Mouse (Mus musculus) liver, embryonic 15.5 days (tissue): Measurements from ENCODE around the gene Wdfy2. TPM values are rescaled to one million over a fixed set of nuclear protein-coding genes. Genes with fewer than 3 reads are reported as not detected.

Experiments used
- ATAC-seq: fragments of 200-750 bp; cut with Nextera tagmentation; 2 replicates; pipeline ENCODE4 v1.8.0; 2017; ENCODE audit warnings: moderate number of reproducible peaks, mild to moderate bottlenecking, moderate library complexity; ENCODE audit not compliant: insufficient read depth
- H3K27ac ChIP-seq: fragments of 300-500 bp; sonication (generic); replicated peaks from 2 replicates; pipeline ENCODE4 v1.5.1; 2015; ENCODE audit warnings: mild to moderate bottlenecking, inconsistent platforms
- H3K27me3 ChIP-seq: fragments of 300-500 bp; sonication (generic); 2 replicates; pipeline ENCODE4 v1.6.1; 2015; ENCODE audit warnings: mild to moderate bottlenecking, inconsistent platforms
- H3K36me3 ChIP-seq: fragments of 300-500 bp; sonication (generic); replicated peaks from 2 replicates; pipeline ENCODE4 v1.6.1; 2015; ENCODE audit warnings: moderate library complexity, mild to moderate bottlenecking, inconsistent platforms
- H3K4me1 ChIP-seq: fragments of 300-500 bp; sonication (generic); replicated peaks from 2 replicates; pipeline ENCODE4 v1.6.1; 2015; ENCODE audit warnings: inconsistent platforms
- H3K4me2 ChIP-seq: fragments of 300-500 bp; sonication (generic); 2 replicates; pipeline ENCODE4 v1.6.1; 2015; ENCODE audit warnings: moderate library complexity, mild to moderate bottlenecking, inconsistent platforms
- H3K4me3 ChIP-seq: fragments of 300-500 bp; sonication (generic); replicated peaks from 2 replicates; pipeline ENCODE4 v1.5.1; 2015; ENCODE audit warnings: mild to moderate bottlenecking, inconsistent platforms
- H3K9ac ChIP-seq: fragments of 300-500 bp; sonication (generic); 2 replicates; pipeline ENCODE4 v1.6.1; 2015; ENCODE audit warnings: moderate library complexity, mild to moderate bottlenecking, inconsistent platforms
- H3K9me3 ChIP-seq: fragments of 300-500 bp; sonication (generic); replicated peaks from 2 replicates; pipeline ENCODE4 v1.6.1; 2016; ENCODE audit warnings: inconsistent platforms
- WGBS: fragments of 180-500 bp; shearing (Covaris S2); methylation state at CpG from one replicate; pipeline ENCODE4 v1.1.7; 2015; ENCODE audit warnings: mixed read lengths; ENCODE audit not compliant: insufficient replicate concordance; 5-methylcytosine and 5-hydroxymethylcytosine counted together
- polyA plus RNA-seq: library from polyadenylated mRNA; unstranded; fragments of >200 nt; fragmentation: Nextera tagmentation; extraction: Ambion mirVana; gene quantifications from 2 replicates; pipeline ENCODE4 v1.2.1, GENCODE M21; 2015

The Wdfy2 gene
- polyA plus RNA-seq: 2.6 and 2.7 TPM in 2 replicates

GRCm38 (mm10) chr14:62837641-62838252 lies at the start of gene Wdfy2:
Wdfy2 (plus strand) TSS chr14:62837678.
- peaks cover 22% of the 10 kb centered on the region for H3K4me1 ChIP-seq
- WGBS: under 1% methylated on average over 48 of the region's 49 CpGs

GRCm38 (mm10) chr14:62789282-62789681 lies 48.2 kb upstream of the Wdfy2 start:
- H3K9ac ChIP-seq: no peak overlapping the region
- H3K27ac ChIP-seq: no peak overlapping the region
- peaks cover 3% of the 10 kb centered on the region; the same call in 1 of the 2 replicates for H3K27me3 ChIP-seq
- H3K9me3 ChIP-seq: no peaks in the 10 kb centered on the region
- ATAC-seq: no peak
- no peaks in the 10 kb centered on the region for H3K4me1 ChIP-seq
- no peak overlapping the region for H3K4me2 ChIP-seq
- 19% methylated on average over 4 of the region's 4 CpGs for WGBS
- H3K36me3 ChIP-seq: no peaks in the 10 kb centered on the region
- H3K4me3 ChIP-seq: no peak overlapping the region

More at GRCm38 (mm10) chr14:62837641-62838252, at the start of gene Wdfy2:
- H3K36me3 ChIP-seq: no peaks in the 10 kb centered on the region
- no peaks in the 10 kb centered on the region for H3K9me3 ChIP-seq
- peak within 1 kb of the TSS; percentile 80 for H3K27ac ChIP-seq
- peak within 1 kb of the TSS; percentile 93 for H3K4me2 ChIP-seq
- ATAC-seq: peak; percentile 13
- H3K9ac ChIP-seq: peak within 1 kb of the TSS; percentile 72
- peak within 1 kb of the TSS; percentile 80 for H3K4me3 ChIP-seq
- peaks cover 12% of the 10 kb centered on the region for H3K27me3 ChIP-seq

GRCm38 (mm10) chr14:62795719-62796118 lies 41.8 kb upstream of the Wdfy2 start:
- Histone ChIP-seq H3K9me3 (no peaks in the 10 kb centered on the region), H3K9ac (no peak overlapping the region), H3K4me3 (no peak overlapping the region), H3K27me3 (peaks cover 12% of the 10 kb centered on the region; the same call in 1 of the 2 replicates), H3K4me2 (no peak overlapping the region), H3K27ac (no peak overlapping the region), H3K36me3 (no peaks in the 10 kb centered on the region), H3K4me1 (no peaks in the 10 kb centered on the region)
- ATAC-seq: no peak
- 31% methylated on average over 7 of the region's 7 CpGs for WGBS

GRCm38 (mm10) chr14:62798608-62799101 lies 38.8 kb upstream of the Wdfy2 start:
- 14% methylated on average over 4 of the region's 4 CpGs for WGBS
- ATAC-seq: no peak
- H3K9ac ChIP-seq: no peak overlapping the region

GRCm38 (mm10) chr14:62800791-62801190 lies 36.7 kb upstream of the Wdfy2 start:
- no peak overlapping the region for H3K9ac ChIP-seq
- H3K9me3 ChIP-seq: no peaks in the 10 kb centered on the region
- no peak overlapping the region for H3K4me2 ChIP-seq
- H3K4me3 ChIP-seq: no peak overlapping the region
- no peaks in the 10 kb centered on the region for H3K36me3 ChIP-seq
- no peaks in the 10 kb centered on the region for H3K4me1 ChIP-seq
- no peak overlapping the region for H3K27ac ChIP-seq
- H3K27me3 ChIP-seq: peaks cover 14% of the 10 kb centered on the region; the same call in 1 of the 2 replicates
- no peak for ATAC-seq
- WGBS: 63% methylated on average over 3 of the region's 3 CpGs

More at GRCm38 (mm10) chr14:62798608-62799101, 38.8 kb upstream of the Wdfy2 start:
- Histone ChIP-seq H3K27me3 (peaks cover 14% of the 10 kb centered on the region; the same call in 1 of the 2 replicates), H3K4me1 (no peaks in the 10 kb centered on the region), H3K4me3 (no peak overlapping the region), H3K27ac (no peak overlapping the region), H3K9me3 (no peaks in the 10 kb centered on the region), H3K4me2 (no peak overlapping the region), H3K36me3 (no peaks in the 10 kb centered on the region)

GRCm38 (mm10) chr14:62803204-62803603 lies 34.3 kb upstream of the Wdfy2 start:
- no peaks in the 10 kb centered on the region for H3K9me3 ChIP-seq
- no peak for ATAC-seq
- H3K27ac ChIP-seq: no peak overlapping the region
- H3K9ac ChIP-seq: no peak overlapping the region
- no peaks in the 10 kb centered on the region for H3K36me3 ChIP-seq
- no peak overlapping the region for H3K4me3 ChIP-seq
- WGBS: 67% methylated on average over 5 of the region's 5 CpGs
- H3K4me1 ChIP-seq: no peaks in the 10 kb centered on the region
- no peak overlapping the region for H3K4me2 ChIP-seq
- H3K27me3 ChIP-seq: peaks cover 7% of the 10 kb centered on the region; the same call in 1 of the 2 replicates

- 58% methylated on average over 3 of the region's 3 CpGs for WGBS
- no peak overlapping the region for H3K4me3 ChIP-seq
- no peak for ATAC-seq
- no peaks in the 10 kb centered on the region for H3K36me3 ChIP-seq
- no peak overlapping the region for H3K27ac ChIP-seq
- H3K4me1 ChIP-seq: no peaks in the 10 kb centered on the region
- peaks cover 3% of the 10 kb centered on the region; the same call in 1 of the 2 replicates for H3K27me3 ChIP-seq
- no peak overlapping the region for H3K9ac ChIP-seq
- no peak overlapping the region for H3K4me2 ChIP-seq
- H3K9me3 ChIP-seq: no peaks in the 10 kb centered on the region
Measured at GRCm38 (mm10) chr14:62806921-62807320, 30.6 kb upstream of the Wdfy2 start.

GRCm38 (mm10) chr14:62808661-62809523 lies 28.6 kb upstream of the Wdfy2 start:
- WGBS: 42% methylated on average over 7 of the region's 7 CpGs
- Histone ChIP-seq H3K4me2 (no peak overlapping the region), H3K27ac (no peak overlapping the region), H3K9ac (no peak overlapping the region), H3K9me3 (no peaks in the 10 kb centered on the region), H3K27me3 (no peaks in the 10 kb centered on the region), H3K4me1 (no peaks in the 10 kb centered on the region), H3K4me3 (no peak overlapping the region), H3K36me3 (no peaks in the 10 kb centered on the region)
- ATAC-seq: no peak

- no peak for ATAC-seq
- Histone ChIP-seq H3K36me3 (no peaks in the 10 kb centered on the region), H3K4me1 (no peaks in the 10 kb centered on the region), H3K27ac (no peak overlapping the region), H3K9ac (no peak overlapping the region), H3K4me2 (no peak overlapping the region), H3K9me3 (no peaks in the 10 kb centered on the region), H3K27me3 (no peaks in the 10 kb centered on the region), H3K4me3 (no peak overlapping the region)
- WGBS: 31% methylated on average over 5 of the region's 5 CpGs
Measured at GRCm38 (mm10) chr14:62812765-62813164, 24.7 kb upstream of the Wdfy2 start.

GRCm38 (mm10) chr14:62814567-62814966 lies 22.9 kb upstream of the Wdfy2 start:
- H3K27me3 ChIP-seq: no peaks in the 10 kb centered on the region
- no peaks in the 10 kb centered on the region for H3K9me3 ChIP-seq
- no peak overlapping the region for H3K27ac ChIP-seq
- no peak overlapping the region for H3K4me2 ChIP-seq
- WGBS: 59% methylated on average over 6 of the region's 6 CpGs
- H3K4me1 ChIP-seq: no peaks in the 10 kb centered on the region
- H3K36me3 ChIP-seq: no peaks in the 10 kb centered on the region
- ATAC-seq: no peak
- no peak overlapping the region for H3K9ac ChIP-seq
- no peak overlapping the region for H3K4me3 ChIP-seq

GRCm38 (mm10) chr14:62816827-62817226 lies 20.7 kb upstream of the Wdfy2 start:
- Histone ChIP-seq H3K4me1 (no peaks in the 10 kb centered on the region), H3K27me3 (no peaks in the 10 kb centered on the region), H3K4me2 (no peak overlapping the region), H3K4me3 (no peak overlapping the region), H3K9me3 (no peaks in the 10 kb centered on the region), H3K36me3 (no peaks in the 10 kb centered on the region), H3K9ac (no peak overlapping the region), H3K27ac (no peak overlapping the region)
- ATAC-seq: no peak
- 57% methylated on average over 4 of the region's 4 CpGs for WGBS
